Mouse (Mus musculus) neural tube, embryonic 15.5 days (tissue): ENCODE measurements around the gene Fam227a. TPM values are rescaled to one million over a fixed set of nuclear protein-coding genes. Genes with fewer than 3 reads are reported as not detected.

ENCODE experiments used
- ATAC-seq: fragments of 200-750 bp; cut with Nextera tagmentation; 2 replicates; pipeline ENCODE4 v1.8.0; 2017; ENCODE audit warnings: mild to moderate bottlenecking, moderate TSS enrichment, moderate library complexity; ENCODE audit not compliant: low FRiP score
- H3K27ac ChIP-seq: fragments of 300-500 bp; sonication (generic); replicated peaks from 2 replicates; pipeline ENCODE4 v1.5.1; 2015; ENCODE audit warnings: mild to moderate bottlenecking, inconsistent platforms
- H3K27me3 ChIP-seq: fragments of 300-500 bp; sonication (generic); replicated peaks from 2 replicates; pipeline ENCODE4 v1.6.1; 2015; ENCODE audit warnings: inconsistent platforms
- H3K36me3 ChIP-seq: fragments of 300-500 bp; sonication (generic); 2 replicates; pipeline ENCODE4 v1.6.1; 2015; ENCODE audit warnings: inconsistent platforms
- H3K4me1 ChIP-seq: fragments of 300-500 bp; sonication (generic); 2 replicates; pipeline ENCODE4 v1.6.1; 2015; ENCODE audit warnings: inconsistent platforms
- H3K4me2 ChIP-seq: fragments of 300-500 bp; sonication (generic); 2 replicates; pipeline ENCODE4 v1.6.1; 2015; ENCODE audit warnings: inconsistent platforms, mild to moderate bottlenecking, moderate library complexity
- H3K4me3 ChIP-seq: fragments of 300-500 bp; sonication (generic); replicated peaks from 2 replicates; pipeline ENCODE4 v1.5.1; 2015; ENCODE audit warnings: mild to moderate bottlenecking, inconsistent platforms
- H3K9ac ChIP-seq: fragments of 300-500 bp; sonication (generic); replicated peaks from 2 replicates; pipeline ENCODE4 v1.6.1; 2015; ENCODE audit warnings: mild to moderate bottlenecking, inconsistent platforms
- H3K9me3 ChIP-seq: fragments of 300-500 bp; sonication (generic); replicated peaks from 2 replicates; pipeline ENCODE4 v1.6.1; 2016; ENCODE audit warnings: inconsistent platforms
- WGBS: fragments of 180-500 bp; shearing (Covaris S2); methylation state at CpG from one replicate; pipeline ENCODE4 v1.1.7; 2015; ENCODE audit warnings: mixed read lengths; 5-methylcytosine and 5-hydroxymethylcytosine counted together
- polyA plus RNA-seq: library from polyadenylated mRNA; unstranded; fragments of >200 nt; fragmentation: Nextera tagmentation; extraction: Ambion mirVana; gene quantifications from 2 replicates; pipeline ENCODE4 v1.2.1, GENCODE M21; 2015

Gene Fam227a
- polyA plus RNA-seq, 1 experiment from 2014 or later = 3.7 TPM

DNA sequence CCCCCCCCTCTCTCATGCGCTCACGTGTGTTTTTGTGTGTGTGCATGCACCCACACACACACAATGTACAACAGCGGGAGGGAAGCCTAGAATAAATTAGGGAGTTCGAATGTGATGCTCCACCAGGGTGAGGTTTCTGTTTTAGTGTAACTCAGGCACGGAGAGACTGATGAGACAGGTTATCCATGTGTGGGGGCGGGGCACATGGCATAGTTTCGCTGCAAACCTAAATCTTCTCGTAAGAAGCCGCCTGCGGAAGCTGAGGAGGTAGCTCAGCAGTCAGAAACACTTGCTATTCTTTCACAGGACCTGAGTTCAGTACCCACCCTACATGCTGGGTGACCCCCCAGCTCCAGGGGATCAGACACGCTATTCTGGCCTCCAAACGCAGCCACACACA, 10.6 kb downstream of the Fam227a start:
- H3K27ac ChIP-seq = no peak overlapping the region

DNA sequence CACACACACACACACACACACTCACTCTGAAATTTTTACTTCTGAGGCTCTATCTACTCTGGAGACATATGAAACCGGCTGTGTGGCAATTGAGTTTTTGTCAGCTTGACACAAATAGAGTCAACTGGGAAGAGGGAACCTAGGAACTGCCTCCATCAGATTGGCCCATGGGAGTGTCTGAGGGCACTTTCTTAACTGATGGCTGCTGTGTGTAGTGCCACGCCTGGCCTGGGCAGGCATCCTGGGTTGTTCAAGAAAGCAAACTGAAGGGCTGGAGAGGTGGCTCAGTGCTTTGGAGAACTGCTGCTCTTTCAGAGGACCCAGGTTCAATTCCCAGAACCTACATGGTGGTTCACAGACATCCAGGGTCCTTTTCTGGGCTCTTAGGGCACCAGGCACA, 13.3 kb downstream of the Fam227a start:
- Histone ChIP-seq H3K4me1 (no peaks in the 10 kb centered on the region), H3K27me3 (no peaks in the 10 kb centered on the region), H3K27ac (no peak overlapping the region), H3K9me3 (no peaks in the 10 kb centered on the region), H3K9ac (no peak overlapping the region), H3K4me2 (no peak overlapping the region), H3K4me3 (no peak overlapping the region), H3K36me3 (peaks cover 58% of the 10 kb centered on the region)
- WGBS = 79% methylated on average over 2 of the region's 2 CpGs
- ATAC-seq = no peak

More for the DNA sequence above, 10.6 kb downstream of the Fam227a start:
- H3K36me3 ChIP-seq = peaks cover 36% of the 10 kb centered on the region
- no peak overlapping the region for H3K4me2 ChIP-seq
- H3K4me3 ChIP-seq = no peak overlapping the region
- 93% methylated on average over 12 of the region's 12 CpGs for WGBS
- no peaks in the 10 kb centered on the region for H3K4me1 ChIP-seq
- H3K27me3 ChIP-seq = no peaks in the 10 kb centered on the region
- no peak overlapping the region for H3K9ac ChIP-seq
- H3K9me3 ChIP-seq = no peaks in the 10 kb centered on the region
- no peak for ATAC-seq

DNA sequence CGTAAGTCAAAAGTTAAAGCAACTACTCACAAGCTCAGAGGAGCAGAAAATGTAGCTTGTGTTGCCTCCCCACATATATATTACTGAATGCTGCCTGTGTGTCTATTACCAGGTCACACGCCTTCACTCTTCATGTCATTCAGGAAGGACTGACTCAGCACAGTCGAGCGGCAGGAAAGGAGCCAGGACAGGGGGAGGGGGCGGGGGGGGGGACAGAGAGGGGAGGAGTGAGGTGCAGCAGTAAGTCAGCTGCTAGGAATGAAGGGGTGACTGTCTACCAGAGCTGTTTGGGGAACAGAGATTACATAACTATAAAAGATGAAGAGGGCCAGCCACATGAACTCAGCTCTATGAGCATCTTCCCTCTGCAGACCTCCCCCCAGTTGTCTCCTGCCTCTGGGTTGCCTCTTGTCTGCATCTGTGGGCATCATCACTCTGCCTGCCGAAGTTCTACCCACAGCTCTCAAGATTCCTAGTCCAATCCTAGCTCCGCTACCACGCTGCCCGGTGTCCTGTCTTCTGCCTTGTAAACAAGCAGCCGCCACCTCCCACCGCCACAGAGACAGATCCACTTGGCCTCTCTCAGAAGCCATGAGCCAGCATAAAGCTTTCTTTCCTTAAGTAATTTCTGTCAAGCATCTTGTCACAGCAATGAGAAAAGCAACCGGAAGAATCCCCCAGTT, 17.5 kb downstream of the Fam227a start:
- no peak overlapping the region for H3K4me3 ChIP-seq
- no peak overlapping the region for H3K27ac ChIP-seq
- no peaks in the 10 kb centered on the region for H3K4me1 ChIP-seq
- no peak for ATAC-seq
- no peaks in the 10 kb centered on the region for H3K9me3 ChIP-seq
- 88% methylated on average over 12 of the region's 12 CpGs for WGBS
- H3K36me3 ChIP-seq = peaks cover 57% of the 10 kb centered on the region
- H3K27me3 ChIP-seq = no peaks in the 10 kb centered on the region
- H3K4me2 ChIP-seq = no peak overlapping the region
- no peak overlapping the region for H3K9ac ChIP-seq

DNA sequence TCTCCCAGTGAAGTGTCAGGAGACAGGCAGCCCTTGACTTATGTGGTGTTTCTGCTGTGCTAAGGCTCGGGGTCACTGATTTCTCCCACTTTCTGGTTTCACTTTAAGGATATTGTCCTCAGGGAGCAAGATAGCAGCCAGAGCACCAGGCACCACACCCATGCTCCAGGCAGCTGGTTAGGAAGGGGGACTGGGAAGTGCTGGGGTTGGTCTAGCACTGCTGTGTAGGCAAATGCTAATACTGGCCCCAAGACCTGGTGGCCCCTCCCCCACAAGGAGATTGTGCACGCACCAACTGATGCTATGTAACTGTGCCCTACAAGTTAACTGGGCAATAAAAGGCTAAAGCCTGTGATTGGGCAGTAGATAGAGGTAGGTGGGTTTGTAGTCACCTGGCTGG, 28.3 kb downstream of the Fam227a start:
- whole genome bisulfite sequencing = 75% methylated on average over 2 of the region's 2 CpGs
- H3K9me3 ChIP-seq = no peaks in the 10 kb centered on the region
- no peak overlapping the region for H3K4me2 ChIP-seq
- no peaks in the 10 kb centered on the region for H3K4me1 ChIP-seq
- ATAC-seq = no peak
- no peak overlapping the region for H3K4me3 ChIP-seq
- no peaks in the 10 kb centered on the region for H3K27me3 ChIP-seq
- H3K36me3 ChIP-seq = peaks cover 86% of the 10 kb centered on the region
- no peak overlapping the region for H3K9ac ChIP-seq
- no peak overlapping the region for H3K27ac ChIP-seq

DNA sequence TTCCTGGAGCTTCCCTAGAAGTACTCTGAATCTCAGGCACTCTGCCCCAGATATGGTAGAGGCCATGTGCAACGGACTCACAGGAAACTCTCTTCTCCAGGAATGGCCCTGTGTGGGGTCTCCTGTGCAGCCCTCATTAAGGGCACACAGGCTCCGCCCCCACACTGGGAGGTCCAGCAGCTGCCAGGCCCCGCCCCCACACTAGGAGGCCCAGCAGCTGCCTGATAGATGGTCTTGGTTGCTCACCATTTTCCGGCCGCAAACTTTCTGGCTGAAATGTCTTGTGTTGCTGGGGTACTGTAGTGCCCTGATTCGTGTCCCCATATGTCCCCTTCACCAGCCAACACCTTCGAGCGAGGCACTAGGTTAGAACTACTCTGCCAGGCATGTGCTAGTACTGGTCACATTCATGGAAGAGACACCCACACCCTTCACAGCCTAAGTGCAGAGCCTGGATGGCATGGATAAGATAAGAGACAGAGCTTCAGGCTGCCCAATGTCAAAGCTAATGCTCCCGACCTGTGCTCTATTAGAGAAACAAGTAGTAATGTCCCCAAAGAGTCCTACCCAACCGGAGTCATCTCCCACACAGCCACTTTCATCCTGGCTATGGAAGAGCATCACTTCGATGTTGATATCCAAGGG, 38.9 kb downstream of the Fam227a start:
- no peaks in the 10 kb centered on the region for H3K9me3 ChIP-seq
- no peak for ATAC-seq
- no peak overlapping the region for H3K9ac ChIP-seq
- WGBS = 83% methylated on average over 11 of the region's 11 CpGs
- no peak overlapping the region for H3K4me2 ChIP-seq
- peaks cover 77% of the 10 kb centered on the region for H3K36me3 ChIP-seq
- no peaks in the 10 kb centered on the region for H3K27me3 ChIP-seq
- no peak overlapping the region for H3K4me3 ChIP-seq
- H3K4me1 ChIP-seq = no peaks in the 10 kb centered on the region
- H3K27ac ChIP-seq = no peak overlapping the region

DNA sequence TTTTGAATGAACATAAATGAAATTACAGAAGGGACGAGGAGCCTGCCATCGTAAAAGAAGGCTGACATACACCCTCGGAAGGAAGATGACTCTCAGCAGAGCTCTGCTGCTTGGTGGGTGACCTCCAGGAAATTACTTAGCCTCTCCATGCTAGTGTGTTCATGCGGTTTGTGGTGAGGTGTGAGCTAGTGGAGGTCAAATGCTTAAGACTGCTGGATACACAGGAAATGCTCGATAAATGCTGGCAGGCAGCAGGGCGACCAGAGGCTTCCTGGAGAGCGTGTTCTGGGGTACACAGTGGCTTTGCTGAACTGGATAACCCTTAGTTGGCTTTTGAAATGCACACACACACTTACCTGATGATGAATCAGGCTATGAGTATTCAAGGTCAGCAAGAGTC, 40.3 kb downstream of the Fam227a start:
- no peaks in the 10 kb centered on the region for H3K27me3 ChIP-seq
- H3K36me3 ChIP-seq = peaks cover 68% of the 10 kb centered on the region
- no peak for ATAC-seq
- H3K4me2 ChIP-seq = no peak overlapping the region
- WGBS = 84% methylated on average over 7 of the region's 7 CpGs
- H3K4me3 ChIP-seq = no peak overlapping the region
- H3K9ac ChIP-seq = no peak overlapping the region
- H3K27ac ChIP-seq = no peak overlapping the region
- H3K9me3 ChIP-seq = no peaks in the 10 kb centered on the region
- no peaks in the 10 kb centered on the region for H3K4me1 ChIP-seq

DNA sequence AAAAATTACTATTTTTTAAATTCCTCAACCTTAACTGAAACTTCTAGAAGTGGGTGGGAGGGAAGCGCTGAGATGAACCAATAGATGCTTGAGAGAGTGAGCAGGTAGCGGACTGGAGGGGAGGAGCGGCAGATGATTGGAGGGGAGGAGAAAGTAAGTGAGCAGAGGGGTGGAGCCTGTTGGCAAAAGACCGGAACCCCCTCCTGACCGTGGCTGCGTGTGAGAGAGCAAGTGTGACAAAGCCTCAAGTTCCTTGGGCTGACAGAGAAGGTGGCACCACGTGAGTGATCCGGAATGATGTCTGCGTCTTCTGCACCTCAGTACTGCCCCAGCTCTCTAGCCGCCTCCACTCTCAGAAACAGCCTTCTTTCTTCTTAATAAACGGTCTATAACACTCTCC, 41.6 kb downstream of the Fam227a start:
- H3K9me3 ChIP-seq = no peaks in the 10 kb centered on the region
- peaks cover 69% of the 10 kb centered on the region for H3K36me3 ChIP-seq
- H3K4me3 ChIP-seq = no peak overlapping the region
- no peaks in the 10 kb centered on the region for H3K27me3 ChIP-seq
- ATAC-seq = no peak
- H3K4me1 ChIP-seq = no peaks in the 10 kb centered on the region
- no peak overlapping the region for H3K27ac ChIP-seq
- WGBS = 89% methylated on average over 11 of the region's 11 CpGs
- H3K9ac ChIP-seq = no peak overlapping the region
- H3K4me2 ChIP-seq = no peak overlapping the region

DNA sequence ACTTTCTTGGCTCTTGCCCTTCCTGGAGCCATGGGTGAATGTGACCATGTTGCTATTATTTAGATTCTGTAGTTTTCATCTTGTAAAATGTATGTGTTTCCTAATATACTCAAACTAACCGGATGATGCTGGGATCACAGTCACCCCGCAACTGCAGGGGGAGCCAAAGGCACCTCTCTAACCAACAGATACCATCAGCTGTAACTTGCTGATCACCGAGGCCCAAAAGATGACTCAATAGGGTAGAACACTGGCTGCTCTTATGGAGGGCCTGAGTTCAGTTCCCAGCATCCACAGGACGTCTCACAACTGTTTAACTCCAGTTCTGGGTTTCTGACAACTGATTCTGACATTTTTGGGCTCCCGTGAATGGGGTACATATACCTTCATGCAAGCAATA, 42.0 kb downstream of the Fam227a start:
- Histone ChIP-seq H3K4me2 (no peak overlapping the region), H3K9me3 (no peaks in the 10 kb centered on the region), H3K4me1 (no peaks in the 10 kb centered on the region), H3K27me3 (no peaks in the 10 kb centered on the region), H3K9ac (no peak overlapping the region), H3K4me3 (no peak overlapping the region), H3K27ac (no peak overlapping the region), H3K36me3 (peaks cover 65% of the 10 kb centered on the region)
- WGBS = 90% methylated on average over 5 of the region's 5 CpGs
- ATAC-seq = no peak

DNA sequence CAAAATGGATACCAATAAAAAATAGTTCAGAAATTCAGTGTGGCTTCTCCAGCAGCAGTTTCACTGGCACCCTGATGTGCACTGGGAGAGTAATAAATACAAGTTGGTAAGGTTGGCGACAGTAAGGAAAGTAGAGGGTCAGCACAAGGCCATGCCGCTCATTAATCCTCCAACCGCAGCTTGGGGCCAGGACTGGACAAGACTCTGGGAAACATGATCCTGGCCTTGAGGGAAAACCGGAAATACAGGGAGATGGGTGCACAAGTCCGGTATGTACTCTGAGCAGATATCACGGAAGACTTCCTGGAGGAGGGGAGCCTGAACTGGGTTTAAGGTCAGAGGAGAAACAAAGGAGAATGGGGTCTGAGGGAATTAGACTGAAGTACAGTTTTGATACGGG, 43.3 kb downstream of the Fam227a start:
- no peak for ATAC-seq
- H3K36me3 ChIP-seq = peaks cover 63% of the 10 kb centered on the region
- no peaks in the 10 kb centered on the region for H3K4me1 ChIP-seq
- no peak overlapping the region for H3K27ac ChIP-seq
- no peak overlapping the region for H3K4me2 ChIP-seq
- no peak overlapping the region for H3K4me3 ChIP-seq
- H3K9me3 ChIP-seq = no peaks in the 10 kb centered on the region
- no peak overlapping the region for H3K9ac ChIP-seq
- 86% methylated on average over 7 of the region's 7 CpGs for WGBS
- H3K27me3 ChIP-seq = no peaks in the 10 kb centered on the region

DNA sequence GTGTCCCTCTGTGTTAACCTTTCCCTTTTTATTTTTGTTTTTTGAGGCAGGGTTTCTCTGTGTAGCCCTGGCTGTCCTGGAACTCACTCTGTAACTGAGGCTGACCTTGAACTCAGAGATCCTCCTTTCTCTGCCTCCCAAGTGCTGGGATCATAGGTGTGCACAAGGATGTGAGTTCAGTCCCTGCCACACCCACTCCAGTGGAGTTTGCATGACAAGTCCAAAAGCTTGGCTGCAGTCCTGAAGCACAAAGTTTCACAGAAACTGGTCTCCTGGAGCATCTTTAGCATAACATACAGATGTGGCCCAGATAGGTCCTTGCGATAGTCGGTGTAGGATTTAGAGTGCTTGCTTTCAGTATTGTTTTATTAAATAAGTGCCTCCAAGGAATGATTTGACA, 49.5 kb downstream of the Fam227a start:
- H3K9me3 ChIP-seq = no peaks in the 10 kb centered on the region
- WGBS = 98% methylated on average over 2 of the region's 2 CpGs
- peaks cover 12% of the 10 kb centered on the region for H3K4me1 ChIP-seq
- no peak overlapping the region for H3K4me3 ChIP-seq
- H3K9ac ChIP-seq = no peak overlapping the region
- H3K27ac ChIP-seq = no peak overlapping the region
- H3K4me2 ChIP-seq = no peak overlapping the region
- peaks cover 28% of the 10 kb centered on the region for H3K36me3 ChIP-seq
- ATAC-seq = no peak
- no peaks in the 10 kb centered on the region for H3K27me3 ChIP-seq

DNA sequence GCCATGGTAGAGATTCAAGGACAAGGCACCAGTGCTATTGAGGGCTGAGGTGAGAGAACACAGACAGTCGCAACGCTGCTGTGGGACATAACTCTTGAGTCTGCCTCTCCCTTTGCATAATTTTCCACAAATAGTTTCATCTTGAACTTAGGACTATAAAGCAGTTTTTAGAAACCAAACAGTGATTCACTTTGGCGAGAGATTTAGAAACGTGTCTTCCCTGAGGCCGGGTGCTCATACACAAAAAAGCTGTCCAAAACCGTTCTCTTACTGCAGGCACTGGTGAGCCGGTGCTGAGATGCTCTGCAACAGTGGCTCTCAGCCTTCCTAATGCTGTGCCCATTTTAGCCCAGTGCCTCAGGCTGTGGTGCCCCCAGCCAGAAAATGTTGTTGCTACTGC, 50.5 kb downstream of the Fam227a start:
- Histone ChIP-seq H3K27ac (no peak overlapping the region), H3K27me3 (0 out of 2 replicates have a peak, but pooled peaks cover 2% of the 10 kb centered on the region), H3K36me3 (peaks cover 22% of the 10 kb centered on the region), H3K9me3 (no peaks in the 10 kb centered on the region), H3K9ac (no peak overlapping the region), H3K4me2 (no peak overlapping the region), H3K4me1 (peaks cover 13% of the 10 kb centered on the region), H3K4me3 (no peak overlapping the region)
- 82% methylated on average over 7 of the region's 7 CpGs for WGBS
- no peak for ATAC-seq

DNA sequence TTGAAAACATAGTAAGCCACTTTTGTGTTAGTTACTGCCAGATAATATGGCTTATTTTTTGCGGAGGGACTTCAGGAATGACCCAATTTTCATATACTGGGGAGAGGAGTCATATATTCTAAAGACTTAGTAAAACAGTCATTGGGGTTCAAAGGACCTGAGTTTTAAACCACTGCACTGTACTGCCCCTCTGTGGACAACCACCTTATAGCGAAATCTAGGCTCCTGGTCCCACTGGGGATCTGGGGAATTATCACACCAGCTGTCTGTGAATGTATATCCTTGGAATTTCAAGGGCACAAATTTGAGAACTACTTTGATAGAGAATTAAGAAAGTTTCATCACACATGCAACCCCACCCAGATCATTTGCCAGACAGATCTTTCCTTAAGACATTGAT, 51.0 kb downstream of the Fam227a start:
- no peak for ATAC-seq
- H3K4me2 ChIP-seq = no peak overlapping the region
- 59% methylated on average over 2 of the region's 2 CpGs for WGBS
- peaks cover 13% of the 10 kb centered on the region for H3K4me1 ChIP-seq
- no peaks in the 10 kb centered on the region for H3K9me3 ChIP-seq
- H3K27me3 ChIP-seq = 0 out of 2 replicates have a peak, but pooled peaks cover 2% of the 10 kb centered on the region
- no peak overlapping the region for H3K27ac ChIP-seq
- H3K36me3 ChIP-seq = peaks cover 19% of the 10 kb centered on the region
- H3K4me3 ChIP-seq = no peak overlapping the region
- no peak overlapping the region for H3K9ac ChIP-seq
